Comparison of ENCODE assay signal across 8 mouse cellular contexts in genomic region chr6:121272075-121272800, GRCm38 (mm10). TPM values are rescaled to one million over a fixed set of nuclear protein-coding genes. Genes with fewer than 3 reads are reported as not detected.
DNase-seq lines count a peak whose midpoint lies in the region; ATAC-seq lines count a peak whose summit lies in the region.

No protein-coding gene starts in this region.

- H3K9me3 ChIP-seq in heart, embryonic 14.5 days (ENCODE audit: control insufficient read depth, low read length), result no peaks in the 10 kb centered on the region
- no peaks in the 10 kb centered on the region for H3K9me3 ChIP-seq in liver, embryonic 13.5 days (replicated peaks)
- no peaks in the 10 kb centered on the region for H3K9me3 ChIP-seq in stomach, embryonic 16.5 days (replicated peaks; ENCODE audit: control insufficient read depth, low read length)

- peak overlapping the region; percentile 47 to 54 for H3K4me3 ChIP-seq in heart, embryonic 14.5 days (ENCODE audit: control insufficient read depth in 1 of 2, insufficient read depth in 1 of 2, low read depth in 1 of 2, low read length in 2 of 2)
- peak overlapping the region; percentile 68 for H3K4me3 ChIP-seq in liver, embryonic 13.5 days (replicated peaks)
- H3K4me3 ChIP-seq in stomach, embryonic 16.5 days (replicated peaks; ENCODE audit: low read length), result peak overlapping the region; percentile 55

- peak overlapping the region; percentile 31; the same call in 1 of the 2 replicates for H3K9ac ChIP-seq in heart, embryonic 14.5 days (ENCODE audit: low read length)
- peak overlapping the region; percentile 46 for H3K9ac ChIP-seq in liver, embryonic 13.5 days
- H3K9ac ChIP-seq in stomach, embryonic 16.5 days (ENCODE audit: low read length), result peak overlapping the region; percentile 57

- 0 out of 2 replicates have a peak, but pooled peaks cover 5% of the 10 kb centered on the region for H3K27me3 ChIP-seq in heart, embryonic 14.5 days (ENCODE audit: control insufficient read depth, insufficient read depth, low read length)
- no peaks in the 10 kb centered on the region for H3K27me3 ChIP-seq in liver, embryonic 13.5 days
- no peaks in the 10 kb centered on the region for H3K27me3 ChIP-seq in stomach, embryonic 16.5 days (ENCODE audit: control insufficient read depth, insufficient read depth, low read length)

- peak; percentile 95 for ATAC-seq in CD4-positive, CD25-positive, alpha-beta regulatory T cell, adult 4 months
- peak; percentile 95 for ATAC-seq in erythroid progenitor cell, adult 5-6 weeks (replicated peaks; ENCODE audit: low FRiP score, poor library complexity, severe bottlenecking)
- peak; percentile 79; the same call in 1 of the 2 replicates for ATAC-seq in heart, embryonic 14.5 days (ENCODE audit: insufficient number of reproducible peaks, insufficient read depth, low FRiP score, low read depth)
- peak; percentile 85 for ATAC-seq in liver, embryonic 13.5 days (ENCODE audit: low read depth)
- ATAC-seq in stomach, embryonic 16.5 days (ENCODE audit: insufficient read depth, low FRiP score), result peak; percentile 86

- DNase-seq in brain, embryonic 18.5 days (ENCODE audit: low read depth, low spot score), result peak; percentile 66
- peak; percentile 90 for DNase-seq in kidney, postnatal 14 days
- peak; percentile 52 for DNase-seq in liver, embryonic 13.5 days
- DNase-seq in neural tube, embryonic 10.5 days (ENCODE audit: extremely low spot score, low spot score), result peak; percentile 88

- H3K4me1 ChIP-seq in heart, embryonic 14.5 days (ENCODE audit: control insufficient read depth in 2 of 2, insufficient read depth in 2 of 2, low read length in 2 of 2), result no peaks in the 10 kb centered on the region
- H3K4me1 ChIP-seq in liver, embryonic 13.5 days (replicated peaks), result no peaks in the 10 kb centered on the region; the same call in 1 of the 2 replicates
- H3K4me1 ChIP-seq in stomach, embryonic 16.5 days (ENCODE audit: control insufficient read depth, insufficient read depth, low read length), result no peaks in the 10 kb centered on the region

- H3K27ac ChIP-seq in heart, embryonic 14.5 days (replicated peaks in 1 of 2; ENCODE audit: control insufficient read depth in 1 of 2, insufficient read depth in 1 of 2, low read depth in 2 of 2, low read length in 2 of 2), result peak overlapping the region; percentile 53 to 61; a peak in 3 of 4 replicates
- no peak overlapping the region for H3K27ac ChIP-seq in liver, embryonic 13.5 days
- H3K27ac ChIP-seq in stomach, embryonic 16.5 days (ENCODE audit: low read length), result peak overlapping the region; percentile 67

- no peaks in the 10 kb centered on the region for H3K36me3 ChIP-seq in heart, embryonic 14.5 days (ENCODE audit: control insufficient read depth, insufficient read depth, low read length)
- H3K36me3 ChIP-seq in liver, embryonic 13.5 days, result no peaks in the 10 kb centered on the region
- no peaks in the 10 kb centered on the region for H3K36me3 ChIP-seq in stomach, embryonic 16.5 days (ENCODE audit: control insufficient read depth, insufficient read depth, low read length)

- 12% methylated on average over 17 of the region's 17 CpGs for WGBS in heart, embryonic 14.5 days
- 5% methylated on average over 17 of the region's 17 CpGs for WGBS in liver, embryonic 13.5 days (ENCODE audit: insufficient replicate concordance)
- WGBS in stomach, embryonic 16.5 days, result 10% methylated on average over 17 of the region's 17 CpGs

- H3K4me2 ChIP-seq in heart, embryonic 14.5 days (ENCODE audit: low read length), result peak overlapping the region; percentile 86
- H3K4me2 ChIP-seq in liver, embryonic 13.5 days, result peak overlapping the region; percentile 77
- H3K4me2 ChIP-seq in stomach, embryonic 16.5 days (ENCODE audit: low read depth, low read length), result peak overlapping the region; percentile 68

RNA-seq across cellular contexts. Expression of gene Usp18, which starts 26.5 kb away (rescaled TPM):
- 100 to 1,000 TPM; 123 to 154 TPM for polyA plus RNA-seq in CD4-positive, CD25-positive, alpha-beta regulatory T cell, adult 4 months (2017; shearing (Covaris generic))
- 23.1 and 29.3 TPM in 2 replicates for total RNA-seq in erythroid progenitor cell, adult 5-6 weeks (2015; ENCODE audit: low replicate concordance)
- 19.1 and 26.8 TPM in 2 replicates for total RNA-seq in erythroid progenitor cell, adult 5-6 weeks (2017; ENCODE audit: low replicate concordance)
- polyA plus RNA-seq in heart, embryonic 14.5 days (2014; fragmentation: Nextera tagmentation; extraction: Ambion mirVana), result 1.7 and 1.8 TPM in 2 replicates
- 6.3 and 7.1 TPM in 2 replicates for polyA plus RNA-seq in liver, embryonic 13.5 days (2015; fragmentation: Nextera tagmentation; extraction: Ambion mirVana)
- 2.9 and 3.1 TPM in 2 replicates for polyA plus RNA-seq in stomach, embryonic 16.5 days (2015; fragmentation: Nextera tagmentation; extraction: Ambion mirVana)

RNA-seq across cellular contexts. Expression of gene Slc6a13, which starts 27.8 kb away (rescaled TPM):
- polyA plus RNA-seq in CD4-positive, CD25-positive, alpha-beta regulatory T cell, adult 4 months (2017; shearing (Covaris generic)), result under 1 TPM in 1 of 2 experiments, not detected in 1; 0.27 TPM
- total RNA-seq in erythroid progenitor cell, adult 5-6 weeks (2015; ENCODE audit: low replicate concordance), result 2.2 TPM in 1 of 2 replicates, not detected in the other
- 3.3 TPM in 1 of 2 replicates, not detected in the other for total RNA-seq in erythroid progenitor cell, adult 5-6 weeks (2017; ENCODE audit: low replicate concordance)
- 8.0 and 9.3 TPM in 2 replicates for polyA plus RNA-seq in heart, embryonic 14.5 days (2014; fragmentation: Nextera tagmentation; extraction: Ambion mirVana)
- polyA plus RNA-seq in liver, embryonic 13.5 days (2015; fragmentation: Nextera tagmentation; extraction: Ambion mirVana), result 18.6 and 21.2 TPM in 2 replicates
- polyA plus RNA-seq in stomach, embryonic 16.5 days (2015; fragmentation: Nextera tagmentation; extraction: Ambion mirVana), result 2.0 and 2.9 TPM in 2 replicates

Comparison
In these comparisons a context has a peak if more than half of its experiments do, and no peak if none do; other contexts are left out.
1. RNA of gene Usp18, which starts 26.5 kb away (polyA plus RNA-seq): 123 to 154 TPM in CD4-positive, CD25-positive, alpha-beta regulatory T cell, adult 4 months; 6.3 to 7.1 TPM in liver, embryonic 13.5 days, 2.9 to 3.1 TPM in stomach, embryonic 16.5 days and 1.7 to 1.8 TPM in heart, embryonic 14.5 days; every median in the first group is over 10 times any median in the second.
2. Peak in every context shown above with its lines, with median percentiles within 50 percentile points of each other: ATAC-seq, DNase-seq, H3K4me2 ChIP-seq, H3K4me3 ChIP-seq and H3K9ac ChIP-seq.